12 mouse cellular contexts compared by ENCODE assay signal in the genomic region with DNA sequence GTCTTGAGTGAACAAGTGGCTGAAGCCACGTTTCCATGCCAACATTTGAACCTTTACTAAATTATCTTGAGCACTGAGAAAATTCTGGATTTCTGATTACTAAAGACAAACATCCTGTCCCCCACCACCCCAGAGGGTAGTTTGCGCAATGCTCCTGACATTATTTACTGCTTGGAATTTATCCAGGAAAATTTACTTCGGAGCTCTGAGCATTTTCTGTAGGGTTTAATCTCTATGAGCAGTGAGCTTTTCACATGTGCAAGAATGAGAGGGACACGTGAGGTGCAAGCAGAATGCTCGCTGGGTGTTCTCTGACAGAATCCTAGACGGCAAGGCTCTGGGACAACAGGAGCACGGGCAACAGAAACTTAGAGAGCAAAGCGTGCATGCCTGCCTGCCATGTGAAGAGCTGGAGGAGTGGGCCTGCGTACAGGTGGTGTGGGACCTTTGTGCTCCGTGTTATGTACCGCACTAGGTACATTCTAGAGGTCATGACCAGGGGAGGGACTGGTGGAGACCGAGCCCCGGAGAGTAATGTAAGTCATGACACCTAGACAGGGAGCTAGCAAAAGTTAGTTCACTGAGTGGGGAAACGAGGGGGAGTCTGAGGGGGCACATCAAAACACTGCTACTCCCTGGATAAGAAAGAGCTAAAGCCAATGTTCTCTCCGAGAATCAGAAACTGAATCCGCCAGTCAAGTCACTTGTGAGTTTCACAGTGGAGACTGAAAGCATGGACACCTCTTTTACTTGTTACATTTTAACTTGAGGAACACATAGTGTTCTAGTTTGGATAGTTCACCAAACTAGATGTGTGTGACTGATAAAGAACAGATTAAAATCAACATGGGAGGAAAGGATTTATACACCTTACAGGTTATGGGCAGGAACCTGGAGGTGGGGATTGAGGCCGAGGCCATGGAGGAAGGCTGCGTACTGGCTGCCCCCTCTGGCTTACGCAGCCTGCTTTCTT.
A peak's percentile ranks its signal among the peaks of the same experiment; 100 is the strongest.
DNase-seq lines count a peak whose midpoint lies in the region; ATAC-seq and TF ChIP-seq lines count a peak whose summit lies in the region.
"Had no signal": no experiment of that assay in that cellular context is flagged by ENCODE, and none has a peak within 500 bp of the region (broad histone marks: within the 10 kb centered on the region; RNA-seq: fewer than 3 reads in every experiment).

No protein-coding gene starts in this region.

- H3K79me3 ChIP-seq in C2C12 (ENCODE audit: low read depth): no peaks in the 10 kb centered on the region

- H3K36me3 ChIP-seq in C2C12 (ENCODE audit: control insufficient read depth, insufficient read depth): no peaks in the 10 kb centered on the region
- no peaks in the 10 kb centered on the region for H3K36me3 ChIP-seq in kidney, postnatal 0 days (ENCODE audit: insufficient read depth, low read length)
- H3K36me3 ChIP-seq in liver, embryonic 16.5 days (ENCODE audit: control insufficient read depth, insufficient read depth): no peaks in the 10 kb centered on the region

- ATAC-seq in kidney, postnatal 0 days (replicated peaks; ENCODE audit: low FRiP score, low read depth): 0 out of 2 replicates have a peak, but pooled peaks have one; percentile 22
- ATAC-seq in liver, embryonic 16.5 days (ENCODE audit: low read depth): peak; percentile 92
- ATAC-seq: intestine, embryonic 16.5 days had no signal

- H3K4me3 ChIP-seq in C2C12 (ENCODE audit: insufficient read depth, poor library complexity, severe bottlenecking): no peak overlapping the region
- no peak overlapping the region for H3K4me3 ChIP-seq in kidney, postnatal 0 days (replicated peaks; ENCODE audit: low read depth, low read length)
- H3K4me3 ChIP-seq in liver, embryonic 16.5 days (ENCODE audit: low read depth, low read length): no peak overlapping the region
- H3K4me3 ChIP-seq: megakaryocyte, embryonic 14.5 days had no signal

- intact Hi-C loops in left cerebral cortex, postnatal 25 days (cut with DNase I): no loop called here

- no peak overlapping the region for H3K4me2 ChIP-seq in kidney, postnatal 0 days (ENCODE audit: low read length)
- no peak overlapping the region for H3K4me2 ChIP-seq in liver, embryonic 16.5 days (ENCODE audit: low read depth, low read length)

- H3K4me1 ChIP-seq in kidney, postnatal 0 days (replicated peaks; ENCODE audit: insufficient read depth, low read length): peaks cover 7% of the 10 kb centered on the region; the same call in 1 of the 2 replicates
- no peaks in the 10 kb centered on the region; the same call in 1 of the 2 replicates for H3K4me1 ChIP-seq in liver, embryonic 16.5 days (ENCODE audit: control insufficient read depth, low read depth, low read length)

- no peaks in the 10 kb centered on the region for H3K9me3 ChIP-seq in kidney, postnatal 0 days (replicated peaks; ENCODE audit: low read length)
- no peaks in the 10 kb centered on the region for H3K9me3 ChIP-seq in liver, embryonic 16.5 days (replicated peaks; ENCODE audit: control insufficient read depth, low read length)

- TF ChIP-seq CTCF in C2C12 (IDR thresholded peaks at IDR 0.05; ENCODE audit: control insufficient read depth, insufficient read depth, insufficient read length): no peak
- no peak for TF ChIP-seq CTCF in kidney, postnatal 0 days (IDR thresholded peaks at IDR 0.05; ENCODE audit: low read depth)

- no peaks in the 10 kb centered on the region for H3K79me2 ChIP-seq in C2C12 (ENCODE audit: control insufficient read depth, insufficient read depth)

- H3ac ChIP-seq in C2C12 (ENCODE audit: control insufficient read depth, insufficient read length, low read depth): no peak overlapping the region

- peak overlapping the region; percentile 54 for H3K27ac ChIP-seq in kidney, postnatal 0 days
- peak overlapping the region; percentile 62 for H3K27ac ChIP-seq in liver, embryonic 16.5 days (ENCODE audit: low read length)

- DNase-seq in adrenal gland, adult 2 months: peak; percentile 33
- DNase-seq in adrenal gland, postnatal 25 days: no peak
- peak; percentile 65 for DNase-seq in kidney, postnatal 0 days (ENCODE audit: low spot score)
- DNase-seq in retina, embryonic 14.5 days (ENCODE audit: low spot score): no peak
- DNase-seq in left cerebral cortex, adult 9 months (ENCODE audit: low spot score in 2 of 2): no peak
- DNase-seq in left cerebral cortex, postnatal 25 days (ENCODE audit: low spot score in 2 of 2): no peak
- DNase-seq: cerebellum, adult 11-12 months; thymus, adult 2 months had no signal

- H3K27me3 ChIP-seq in C2C12 (ENCODE audit: control insufficient read depth, insufficient read depth, insufficient read length): no peaks in the 10 kb centered on the region
- no peaks in the 10 kb centered on the region for H3K27me3 ChIP-seq in kidney, postnatal 0 days (ENCODE audit: insufficient read depth, low read length)
- H3K27me3 ChIP-seq in liver, embryonic 16.5 days (ENCODE audit: control insufficient read depth, insufficient read depth, low read depth, low read length): no peaks in the 10 kb centered on the region

- H3K9ac ChIP-seq in kidney, postnatal 0 days (ENCODE audit: low read depth, low read length): no peak overlapping the region
- H3K9ac ChIP-seq in liver, embryonic 16.5 days (ENCODE audit: low read depth, low read length): no peak overlapping the region

- 43% methylated on average over 19 of the region's 19 CpGs for WGBS in kidney, postnatal 0 days
- WGBS in liver, embryonic 16.5 days (ENCODE audit: insufficient replicate concordance): 62% methylated on average over 19 of the region's 19 CpGs

TF ChIP-seq in C2C12, 6 proteins besides CTCF, POLR2A, EP300 and RAD21:
- peak; percentile 91 for TF ChIP-seq CEBPB (IDR thresholded peaks at IDR 0.05; ENCODE audit: low read depth)
- no peak for TF ChIP-seq FOSL1 (IDR thresholded peaks at IDR 0.05; ENCODE audit: insufficient read depth, low read length, poor library complexity, severe bottlenecking)

Comparison
In these comparisons a context has a peak if more than half of its experiments do, and no peak if none do; other contexts are left out.
1. DNase-seq: peak in adrenal gland, adult 2 months (single experiment) and kidney, postnatal 0 days (single experiment); none in adrenal gland, postnatal 25 days (single experiment), retina, embryonic 14.5 days (single experiment), left cerebral cortex, adult 9 months (0 of 2) and left cerebral cortex, postnatal 25 days (0 of 2).